Mouse (Mus musculus) left cerebral cortex, postnatal 25 days (tissue): ENCODE results near the gene Gm14410. TPM values are rescaled to one million over a fixed set of nuclear protein-coding genes. Genes with fewer than 3 reads are reported as not detected.
"Not testable (repeated sequence)": the region's sequence is repeated elsewhere in the genome, so short reads cannot be mapped to it uniquely, and the experiment has no call there.

ENCODE experiments used
- DNase-seq, 2 experiments: peaks; one replicate each; pipeline ENCODE4 v3.0.0; 2022; ENCODE audit warnings: low spot score in 2 of 2, mixed read lengths in 1 of 2
- intact Hi-C: fragments of 180-260 bp; cut with DNase I; formaldehyde crosslinking; loops from one replicate; pipeline ENCODE4 v1.15.1; 2025
- total RNA-seq, 2 experiments: library from RNA; stranded (reverse); gene quantifications; 2 replicates each; pipeline ENCODE4 v1.2.3; 2021

Gene Gm14410
- 10 to 100 TPM; 54.9 to 65.0 TPM for total RNA-seq

DNA sequence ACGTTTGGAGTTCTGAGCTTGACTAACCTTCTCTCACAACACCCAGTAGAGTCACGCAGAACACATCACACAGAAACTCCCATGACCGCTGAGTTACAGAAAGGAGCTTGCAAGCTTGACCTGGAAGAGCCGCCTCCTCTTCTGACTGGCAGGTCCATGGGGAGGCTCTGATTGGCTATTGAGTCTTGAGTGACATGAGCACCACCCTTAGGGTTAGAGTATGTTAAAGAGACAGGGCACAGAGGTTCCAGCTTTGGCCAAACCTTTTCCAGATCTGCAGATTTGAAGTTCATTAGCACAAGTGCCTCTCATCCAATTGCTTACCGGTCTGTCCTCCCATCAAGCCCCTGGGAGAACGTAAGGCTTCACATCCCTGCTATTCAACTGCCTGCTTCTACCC, at the start of gene Gm14410:
TSS of gene Gm14410 (minus strand) at position 81 of the 400 bp plus-strand sequence.
- peak; percentile 80 to 93 for DNase-seq
- intact Hi-C loops: not testable (repeated sequence)

DNA sequence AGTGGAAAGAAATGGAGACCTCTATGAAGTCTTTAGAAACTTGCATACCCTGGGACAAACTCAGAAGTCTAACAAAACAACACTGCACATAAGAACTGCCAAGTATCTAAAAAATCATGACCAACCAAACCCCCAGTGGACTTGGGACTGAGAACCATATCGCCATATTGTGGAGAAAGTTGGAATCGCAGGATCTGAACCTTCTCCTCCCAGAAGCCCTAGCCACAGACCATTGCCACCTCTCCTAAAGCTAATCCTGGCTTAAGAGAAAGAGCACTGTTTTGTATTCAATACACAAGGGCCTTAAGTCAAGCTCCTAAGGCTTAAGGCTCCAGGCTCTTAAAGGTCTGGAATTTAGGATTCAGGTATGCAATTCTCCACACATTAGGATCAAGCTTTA, 41.2 kb upstream of the Gm14410 start:
- DNase-seq: not testable (repeated sequence)
- intact Hi-C loops: loop anchor here (5.0 kb wide), 1 partner anchor 585 kb away; no protein-coding TSS in a partner anchor

DNA sequence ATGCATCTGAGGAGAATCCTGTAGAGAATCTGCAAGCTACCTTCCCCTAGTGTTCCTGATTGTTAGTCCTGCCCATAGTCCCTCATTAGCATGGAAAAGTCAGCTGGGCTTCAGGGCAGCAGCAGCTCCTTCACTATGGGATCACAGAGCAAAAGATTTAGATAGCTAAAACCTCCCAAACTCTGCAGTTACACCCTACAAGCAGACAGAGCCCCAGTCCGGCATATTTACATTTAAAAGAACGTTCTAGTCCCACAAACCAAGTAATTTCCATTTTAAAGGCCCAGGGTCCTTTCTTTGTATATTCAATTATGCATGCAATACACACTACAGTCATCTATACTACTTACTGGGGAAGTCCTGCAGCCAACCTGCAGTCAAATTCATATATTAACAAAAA, 24.2 kb upstream of the Gm14410 start:
- DNase-seq, intact Hi-C loops: not testable (repeated sequence)

DNA sequence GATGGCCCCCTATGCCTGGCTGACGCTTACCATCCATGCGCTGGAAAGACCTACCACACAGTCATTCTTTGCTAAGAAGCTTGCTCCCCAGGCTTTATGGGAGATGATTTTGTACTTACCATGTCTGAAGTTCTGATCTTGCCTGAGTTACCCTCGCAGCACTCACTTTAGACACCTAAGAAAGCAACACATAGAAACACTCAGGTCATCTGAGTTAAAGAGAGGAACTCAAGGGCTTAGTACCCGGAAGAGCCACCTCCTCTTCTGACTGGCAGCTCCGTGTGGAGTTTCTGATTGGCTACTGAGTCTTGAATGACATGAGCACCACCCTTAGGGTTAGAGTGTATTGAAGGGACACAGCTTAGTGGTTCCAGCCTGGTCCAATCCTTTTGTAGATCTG, 33.5 kb downstream of the Gm14410 start:
- intact Hi-C loops, DNase-seq: not testable (repeated sequence)

Other genes starting within 250 kb of the Gm14410 start
- gene Gm14419, start 205.5 kb downstream of the Gm14410 start, total RNA-seq: 10 to 100 TPM; 64.9 to 65.0 TPM
- 1 to 10 TPM; 1.4 to 1.9 TPM for gene Gm14401, start 132.1 kb downstream of the Gm14410 start, total RNA-seq
- 1 to 10 TPM; 1.4 to 1.7 TPM for gene Gm14409, start 60.6 kb upstream of the Gm14410 start, total RNA-seq
- 1 to 10 TPM; 3.6 to 5.2 TPM for gene Gm14412, start 117.9 kb upstream of the Gm14410 start, total RNA-seq
- gene Gm14418, start 191.9 kb upstream of the Gm14410 start, total RNA-seq: 10 to 100 TPM; 28.9 to 35.2 TPM